Mouse (Mus musculus) ES-Bruce4 (cell line): Measurements from ENCODE around the gene Abhd14b. TPM values are rescaled to one million over a fixed set of nuclear protein-coding genes. Genes with fewer than 3 reads are reported as not detected.

Experiments
- H3K27ac ChIP-seq: 2 replicates; pipeline ENCODE4 v1.5.1; 2012; ENCODE audit warnings: low read length, inconsistent platforms; ENCODE audit not compliant: insufficient read depth
- H3K27me3 ChIP-seq: 2 replicates; pipeline ENCODE4 v1.6.1; 2012; ENCODE audit warnings: mild to moderate bottlenecking, low read length, inconsistent platforms; ENCODE audit not compliant: control insufficient read depth, poor library complexity, insufficient read depth, severe bottlenecking
- H3K36me3 ChIP-seq: 2 replicates; pipeline ENCODE4 v1.6.1; 2012; ENCODE audit warnings: inconsistent platforms, mild to moderate bottlenecking, low read length, moderate library complexity; ENCODE audit not compliant: control insufficient read depth, poor library complexity, insufficient read depth, severe bottlenecking
- H3K4me1 ChIP-seq: one replicate; pipeline ENCODE4 v1.8.1; 2011; ENCODE audit warnings: low read length; ENCODE audit not compliant: control insufficient read depth, insufficient read depth
- H3K4me3 ChIP-seq: 2 replicates; pipeline ENCODE4 v1.5.1; 2011; ENCODE audit warnings: low read depth, mild to moderate bottlenecking, low read length
- H3K9ac ChIP-seq: 2 replicates; pipeline ENCODE4 v1.6.1; 2012; ENCODE audit warnings: low read depth, mild to moderate bottlenecking, inconsistent platforms; ENCODE audit not compliant: poor library complexity, severe bottlenecking
- H3K9me3 ChIP-seq: replicated peaks from 2 replicates; pipeline ENCODE4 v1.6.1; 2012; ENCODE audit warnings: mild to moderate bottlenecking, low read length, inconsistent platforms; ENCODE audit not compliant: control insufficient read depth, poor library complexity, insufficient read depth, severe bottlenecking
- CTCF ChIP-seq: IDR thresholded peaks from one replicate; pipeline ENCODE4 v1.8.1; 2011; ENCODE audit warnings: low read depth, low read length
- EP300 ChIP-seq: IDR thresholded peaks from 2 replicates; pipeline ENCODE4 v1.6.1; 2011; ENCODE audit warnings: low read depth, low read length; ENCODE audit not compliant: insufficient read depth
- POLR2A ChIP-seq: IDR thresholded peaks from one replicate; pipeline ENCODE4 v1.8.1; 2011; ENCODE audit warnings: low read length; ENCODE audit not compliant: insufficient read depth
- polyA plus RNA-seq: library from polyadenylated mRNA; stranded (reverse); fragments of >200 nt; gene quantifications from 2 replicates; pipeline ENCODE4 v1.2.4, GENCODE M21; 2011; ENCODE audit warnings: low read depth; ENCODE audit not compliant: missing spikeins, insufficient read depth, insufficient read length

Abhd14b gene
- polyA plus RNA-seq, 1 experiment: 6.7 TPM

- Histone ChIP-seq H3K4me1 (no peaks in the 10 kb centered on the region), H3K36me3 (no peaks in the 10 kb centered on the region), H3K4me3 (no peak overlapping the region), H3K27ac (no peak overlapping the region), H3K27me3 (no peaks in the 10 kb centered on the region), H3K9me3 (no peaks in the 10 kb centered on the region), H3K9ac (no peak overlapping the region)
- TF ChIP-seq POLR2A (no peak), CTCF (peak; percentile 11)
Observed at GRCm38 (mm10) chr9:106442680-106443079, 4.6 kb upstream of the Abhd14b start.

- TF ChIP-seq CTCF (no peak), EP300 (no peak), POLR2A (no peak)
- Histone ChIP-seq H3K4me3 (no peak overlapping the region), H3K27ac (no peak overlapping the region), H3K36me3 (no peaks in the 10 kb centered on the region), H3K9ac (no peak overlapping the region), H3K4me1 (peaks cover 2% of the 10 kb centered on the region), H3K27me3 (no peaks in the 10 kb centered on the region), H3K9me3 (no peaks in the 10 kb centered on the region)
Observed at GRCm38 (mm10) chr9:106444836-106445235, 2.4 kb upstream of the Abhd14b start.

GRCm38 (mm10) chr9:106447951-106448350 is 692 bp downstream of the Abhd14b start:
- Histone ChIP-seq H3K27ac (peak overlapping the region; percentile 12; the same call in 1 of the 2 replicates), H3K4me3 (no peak overlapping the region), H3K36me3 (no peaks in the 10 kb centered on the region), H3K27me3 (no peaks in the 10 kb centered on the region), H3K9ac (peak overlapping the region; percentile 42; the same call in 1 of the 2 replicates), H3K4me1 (peaks cover 6% of the 10 kb centered on the region), H3K9me3 (no peaks in the 10 kb centered on the region)
- TF ChIP-seq CTCF (no peak), POLR2A (no peak), EP300 (no peak)

- H3K9me3 ChIP-seq: no peaks in the 10 kb centered on the region
- no peak for TF ChIP-seq POLR2A
- TF ChIP-seq CTCF: peak; percentile 90
- 0 out of 2 replicates have a peak, but pooled peaks have one; percentile 46 for TF ChIP-seq EP300
- H3K4me1 ChIP-seq: peaks cover 6% of the 10 kb centered on the region
- H3K36me3 ChIP-seq: no peaks in the 10 kb centered on the region
- peak overlapping the region; percentile 74 for H3K4me3 ChIP-seq
- peak overlapping the region; percentile 12; the same call in 1 of the 2 replicates for H3K27ac ChIP-seq
- H3K9ac ChIP-seq: peak overlapping the region; percentile 42
- no peaks in the 10 kb centered on the region for H3K27me3 ChIP-seq
Observed at GRCm38 (mm10) chr9:106448498-106449031, 1.3 kb downstream of the Abhd14b start.

- no peaks in the 10 kb centered on the region for H3K36me3 ChIP-seq
- no peaks in the 10 kb centered on the region for H3K9me3 ChIP-seq
- no peak overlapping the region for H3K4me3 ChIP-seq
- TF ChIP-seq EP300 (no peak), POLR2A (no peak), CTCF (no peak)
- no peaks in the 10 kb centered on the region for H3K27me3 ChIP-seq
- H3K9ac ChIP-seq: no peak overlapping the region
- H3K4me1 ChIP-seq: peaks cover 6% of the 10 kb centered on the region
- H3K27ac ChIP-seq: no peak overlapping the region
Observed at GRCm38 (mm10) chr9:106449947-106450346, 2.7 kb downstream of the Abhd14b start.

GRCm38 (mm10) chr9:106450661-106451060 is 3.4 kb downstream of the Abhd14b start:
- Histone ChIP-seq H3K27ac (no peak overlapping the region), H3K36me3 (no peaks in the 10 kb centered on the region), H3K9ac (no peak overlapping the region), H3K4me3 (no peak overlapping the region), H3K4me1 (peaks cover 6% of the 10 kb centered on the region), H3K9me3 (no peaks in the 10 kb centered on the region), H3K27me3 (no peaks in the 10 kb centered on the region)
- TF ChIP-seq EP300 (no peak), CTCF (no peak), POLR2A (no peak)
